Mouse (Mus musculus) neural tube, embryonic 11.5 days (tissue): ENCODE results near the gene Pccb. TPM values are rescaled to one million over a fixed set of nuclear protein-coding genes. Genes with fewer than 3 reads are reported as not detected.

Experiments used
- ATAC-seq: fragments of 200-750 bp; cut with Nextera tagmentation; 2 replicates; pipeline ENCODE4 v1.8.0; 2017; ENCODE audit warnings: moderate number of reproducible peaks, mild to moderate bottlenecking, moderate TSS enrichment, moderate library complexity; ENCODE audit not compliant: insufficient read depth, low FRiP score, low TSS enrichment
- DNase-seq: peaks from one replicate; pipeline ENCODE4 v3.0.0-alpha.2; 2015; ENCODE audit warnings: low spot score
- H3K27ac ChIP-seq: fragments of 300-500 bp; sonication (generic); 2 replicates; pipeline ENCODE4 v1.5.1; 2014; ENCODE audit warnings: low read depth, mild to moderate bottlenecking, low read length
- H3K27me3 ChIP-seq: fragments of 300-500 bp; sonication (generic); 2 replicates; pipeline ENCODE4 v1.6.1; 2014; ENCODE audit warnings: mild to moderate bottlenecking, low read length, mixed read lengths; ENCODE audit not compliant: control insufficient read depth, insufficient read depth
- H3K36me3 ChIP-seq: fragments of 300-500 bp; sonication (generic); 2 replicates; pipeline ENCODE4 v1.6.1; 2014; ENCODE audit warnings: mild to moderate bottlenecking, low read length, moderate library complexity, mixed read lengths; ENCODE audit not compliant: control insufficient read depth, insufficient read depth
- H3K4me1 ChIP-seq: fragments of 300-500 bp; sonication (generic); 2 replicates; pipeline ENCODE4 v1.6.1; 2014; ENCODE audit warnings: low read length, mixed read lengths; ENCODE audit not compliant: control insufficient read depth, insufficient read depth
- H3K4me2 ChIP-seq: fragments of 300-500 bp; sonication (generic); 2 replicates; pipeline ENCODE4 v1.6.1; 2014; ENCODE audit warnings: low read depth, mild to moderate bottlenecking, moderate library complexity
- H3K4me3 ChIP-seq: fragments of 300-500 bp; sonication (generic); 2 replicates; pipeline ENCODE4 v1.5.1; 2014; ENCODE audit warnings: low read depth, low read length
- H3K9ac ChIP-seq: fragments of 300-500 bp; sonication (generic); 2 replicates; pipeline ENCODE4 v1.6.1; 2014; ENCODE audit warnings: mild to moderate bottlenecking, low read length
- H3K9me3 ChIP-seq: fragments of 300-500 bp; sonication (generic); 2 replicates; pipeline ENCODE4 v1.6.1; 2016; ENCODE audit warnings: low read length; ENCODE audit not compliant: control insufficient read depth
- WGBS: fragments of 180-500 bp; shearing (Covaris S2); extraction: QIAGEN DNeasy Blood & Tissue Kit; methylation state at CpG from one replicate; pipeline ENCODE4 v1.1.7; 2014; 5-methylcytosine and 5-hydroxymethylcytosine counted together
- polyA plus RNA-seq: library from polyadenylated mRNA; unstranded; fragments of >200 nt; fragmentation: Nextera tagmentation; extraction: Ambion mirVana; gene quantifications from 2 replicates; pipeline ENCODE4 v1.2.1, GENCODE M21; 2014

The Pccb gene
- 14.1 and 15.0 TPM in 2 replicates for polyA plus RNA-seq

DNA sequence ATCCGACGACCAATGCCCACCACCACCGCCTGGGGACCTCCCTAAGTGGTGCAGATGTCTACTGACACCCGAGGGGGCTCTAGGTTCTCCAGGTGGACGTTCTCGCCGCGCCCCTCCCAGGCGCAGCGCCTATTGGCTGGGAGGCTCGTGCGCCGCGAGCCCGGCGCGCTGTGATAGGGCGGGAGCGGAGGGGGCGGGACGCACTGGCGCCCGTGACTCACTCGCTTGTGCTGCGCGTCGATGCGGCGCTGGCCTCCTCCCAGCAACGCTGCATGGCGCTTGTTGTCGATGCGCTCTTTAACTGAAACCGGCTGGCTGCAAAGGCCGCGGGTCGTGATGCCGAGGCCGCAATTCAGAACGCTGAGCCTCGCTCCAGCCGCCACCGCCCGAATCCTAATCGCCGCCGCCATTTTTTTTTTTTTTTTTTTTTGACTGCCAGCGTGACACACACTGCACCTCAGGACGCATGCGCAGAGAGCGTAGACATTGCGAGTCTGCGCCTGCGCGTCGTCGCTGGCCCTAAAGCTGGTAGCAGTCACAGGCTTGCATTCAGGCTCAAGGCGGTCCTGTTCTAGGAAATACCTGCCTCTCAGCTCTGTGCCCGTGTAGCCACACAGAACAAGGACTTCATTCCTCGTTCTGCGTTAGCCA, at the start of gene Pccb:
TSS of gene Pccb (minus strand) at position 451 of the 651 bp plus-strand sequence.
- H3K4me2 ChIP-seq: peak within 1 kb of the TSS; percentile 54
- H3K27me3 ChIP-seq: no peaks in the 10 kb centered on the region
- ATAC-seq (peak; percentile 99), DNase-seq (peak; percentile 98)
- H3K9ac ChIP-seq: peak within 1 kb of the TSS; percentile 71
- H3K4me3 ChIP-seq: peak within 1 kb of the TSS; percentile 55
- WGBS: under 1% methylated on average over 61 of the region's 61 CpGs
- H3K36me3 ChIP-seq: no peaks in the 10 kb centered on the region
- H3K9me3 ChIP-seq: no peaks in the 10 kb centered on the region
- H3K4me1 ChIP-seq: no peaks in the 10 kb centered on the region
- H3K27ac ChIP-seq: peak within 1 kb of the TSS; percentile 89

- H3K4me3 ChIP-seq: no peak overlapping the region
- DNase-seq (no peak), ATAC-seq (no peak)
- H3K9ac ChIP-seq: no peak overlapping the region
- 96% methylated on average over 3 of the region's 3 CpGs for WGBS
- H3K9me3 ChIP-seq: no peaks in the 10 kb centered on the region
- H3K27ac ChIP-seq: no peak overlapping the region
- peaks cover 4% of the 10 kb centered on the region for H3K4me1 ChIP-seq
- no peak overlapping the region for H3K4me2 ChIP-seq
- H3K27me3 ChIP-seq: no peaks in the 10 kb centered on the region
- no peaks in the 10 kb centered on the region for H3K36me3 ChIP-seq
These were observed 49.0 kb upstream of the Pccb start for GRCm38 (mm10) chr9:101083728-101084127.

DNA sequence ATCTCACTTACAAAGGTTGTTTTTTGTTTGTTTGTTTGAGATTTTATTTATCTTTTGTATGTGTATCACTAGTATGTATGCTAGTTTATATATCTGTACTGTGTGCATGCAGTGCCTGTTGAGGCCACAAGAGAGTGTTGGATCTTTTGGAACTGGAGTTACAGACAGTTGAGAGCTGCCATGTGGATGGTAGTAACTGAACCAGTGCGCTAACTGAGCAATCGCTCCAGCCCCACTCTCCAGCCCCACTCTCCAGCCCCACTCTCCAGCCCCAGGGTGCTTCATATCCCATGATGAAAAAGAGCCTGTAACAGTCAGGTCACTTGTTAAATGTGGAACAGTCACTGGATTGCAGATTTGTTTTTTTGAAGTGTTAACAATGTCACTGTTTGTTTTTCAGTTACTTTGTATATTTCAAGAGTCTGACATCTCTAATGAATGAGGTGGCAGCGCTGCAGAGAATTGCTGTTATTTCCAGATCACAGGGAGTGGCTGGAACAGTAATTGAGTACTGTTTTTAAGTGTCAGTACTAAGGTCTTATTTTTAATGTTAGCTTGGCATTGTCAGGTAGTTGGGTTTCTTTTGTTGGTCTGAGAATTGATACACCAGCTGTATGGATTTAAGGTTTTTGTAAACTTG, 45.5 kb upstream of the Pccb start:
- DNase-seq (no peak), ATAC-seq (no peak)
- Histone ChIP-seq H3K9me3 (no peaks in the 10 kb centered on the region), H3K4me1 (peaks cover 17% of the 10 kb centered on the region), H3K9ac (no peak overlapping the region), H3K27ac (no peak overlapping the region), H3K4me2 (no peak overlapping the region), H3K27me3 (no peaks in the 10 kb centered on the region), H3K4me3 (no peak overlapping the region), H3K36me3 (no peaks in the 10 kb centered on the region)
- 88% methylated on average over 3 of the region's 3 CpGs for WGBS

GRCm38 (mm10) chr9:101078579-101078978, 43.9 kb upstream of the Pccb start:
- peaks cover 17% of the 10 kb centered on the region for H3K4me1 ChIP-seq
- no peaks in the 10 kb centered on the region for H3K9me3 ChIP-seq
- H3K27me3 ChIP-seq: no peaks in the 10 kb centered on the region
- H3K4me3 ChIP-seq: peak overlapping the region; percentile 23; the same call in 1 of the 2 replicates
- WGBS: 75% methylated on average over 4 of the region's 4 CpGs
- ATAC-seq (no peak), DNase-seq (no peak)
- no peaks in the 10 kb centered on the region for H3K36me3 ChIP-seq
- H3K4me2 ChIP-seq: peak overlapping the region; percentile 32
- no peak overlapping the region; the same call in 1 of the 2 replicates for H3K9ac ChIP-seq
- H3K27ac ChIP-seq: no peak overlapping the region

DNA sequence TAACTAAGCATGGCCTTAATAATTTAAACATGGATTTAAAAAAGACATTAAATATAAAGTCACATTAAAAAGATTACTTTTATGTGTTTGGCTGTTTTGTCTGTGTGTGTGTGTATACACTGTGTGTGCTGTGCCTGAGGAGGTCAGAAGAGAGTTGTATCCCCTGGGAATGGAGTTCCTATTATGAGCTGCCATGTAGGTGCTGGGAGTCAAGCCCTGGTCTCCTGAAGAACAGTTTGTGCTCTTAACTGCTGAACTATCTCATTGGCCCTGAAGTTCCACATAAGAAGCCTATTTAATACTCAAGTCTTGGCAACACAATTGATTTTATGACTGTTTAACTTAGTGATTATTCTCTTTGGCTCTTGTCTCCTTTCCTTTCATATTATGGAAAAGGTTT, 42.8 kb upstream of the Pccb start:
- ATAC-seq (no peak), DNase-seq (no peak)
- Histone ChIP-seq H3K27me3 (no peaks in the 10 kb centered on the region), H3K4me2 (peak overlapping the region; percentile 87), H3K36me3 (no peaks in the 10 kb centered on the region), H3K27ac (no peak overlapping the region), H3K9ac (no peak overlapping the region; the same call in 1 of the 2 replicates), H3K9me3 (no peaks in the 10 kb centered on the region), H3K4me3 (peak overlapping the region; percentile 97), H3K4me1 (peaks cover 17% of the 10 kb centered on the region)

DNA sequence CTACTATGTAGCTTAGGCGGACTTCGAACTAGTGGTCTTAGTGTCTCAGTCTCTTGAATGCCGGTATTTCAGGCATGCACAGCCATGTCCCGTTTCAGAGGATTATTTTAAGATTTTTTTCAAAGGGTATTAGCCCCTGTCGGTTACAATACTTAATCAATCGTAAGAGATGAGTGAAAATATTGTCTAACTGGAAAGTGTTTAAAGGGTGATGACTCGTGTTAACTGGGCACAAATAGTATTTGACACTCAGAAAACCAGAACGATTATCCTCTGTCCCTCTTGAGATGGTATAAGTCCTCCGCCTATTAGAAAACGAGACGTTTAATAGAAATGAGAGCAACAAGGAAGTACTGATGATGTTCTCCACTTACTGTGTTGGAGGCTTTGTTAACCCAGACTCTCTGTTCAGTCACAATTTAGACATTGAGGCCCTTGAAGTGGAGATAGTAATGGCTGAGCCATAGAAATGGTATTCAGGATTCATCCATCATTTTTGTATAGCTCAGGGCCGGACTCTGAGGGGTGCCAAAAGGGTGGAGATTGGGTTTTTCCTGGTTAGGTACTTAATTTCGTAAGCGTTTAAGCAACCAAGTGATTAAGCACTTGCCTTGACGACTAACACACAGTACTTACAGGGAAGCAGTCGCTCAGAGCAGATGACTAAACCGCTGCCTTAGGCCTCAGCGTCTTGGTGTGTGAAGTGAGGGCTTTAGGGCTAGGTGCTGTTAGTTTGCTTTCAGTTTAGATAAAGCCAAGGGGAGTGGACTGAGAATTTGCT, 41.6 kb upstream of the Pccb start:
- Histone ChIP-seq H3K9ac (peak overlapping the region; percentile 97), H3K36me3 (no peaks in the 10 kb centered on the region), H3K4me2 (peak overlapping the region; percentile 87), H3K27me3 (no peaks in the 10 kb centered on the region), H3K4me3 (peak overlapping the region; percentile 97), H3K9me3 (no peaks in the 10 kb centered on the region), H3K27ac (no peak overlapping the region), H3K4me1 (peaks cover 17% of the 10 kb centered on the region)
- WGBS: 1% methylated on average over 18 of the region's 18 CpGs
- DNase-seq: peak; percentile 15
- ATAC-seq: no peak

DNA sequence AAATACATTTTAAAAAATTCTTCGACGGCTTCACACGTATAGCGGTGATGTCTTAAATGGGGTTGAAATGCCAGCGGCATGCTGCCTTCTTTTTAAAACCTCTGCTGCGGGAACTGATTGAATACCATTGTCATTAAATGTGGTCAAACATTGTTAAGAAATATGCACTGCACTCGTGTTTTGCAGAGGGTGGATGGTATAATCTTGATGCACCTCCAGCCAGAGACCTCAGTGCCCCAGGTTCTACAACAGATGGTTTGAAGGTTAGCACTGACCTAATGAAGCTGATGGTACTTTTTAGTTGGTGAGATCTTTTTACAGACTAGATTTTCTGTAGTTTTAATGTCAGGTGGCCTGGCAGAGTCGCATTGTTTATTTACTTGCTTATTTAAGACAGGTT, 41.0 kb upstream of the Pccb start:
- Histone ChIP-seq H3K9me3 (no peaks in the 10 kb centered on the region), H3K4me1 (peaks cover 17% of the 10 kb centered on the region), H3K36me3 (no peaks in the 10 kb centered on the region), H3K4me2 (peak overlapping the region; percentile 87), H3K4me3 (peak overlapping the region; percentile 97), H3K9ac (peak overlapping the region; percentile 97), H3K27me3 (no peaks in the 10 kb centered on the region), H3K27ac (no peak overlapping the region)
- ATAC-seq (no peak), DNase-seq (no peak)
- under 1% methylated on average over 8 of the region's 8 CpGs for WGBS

DNA sequence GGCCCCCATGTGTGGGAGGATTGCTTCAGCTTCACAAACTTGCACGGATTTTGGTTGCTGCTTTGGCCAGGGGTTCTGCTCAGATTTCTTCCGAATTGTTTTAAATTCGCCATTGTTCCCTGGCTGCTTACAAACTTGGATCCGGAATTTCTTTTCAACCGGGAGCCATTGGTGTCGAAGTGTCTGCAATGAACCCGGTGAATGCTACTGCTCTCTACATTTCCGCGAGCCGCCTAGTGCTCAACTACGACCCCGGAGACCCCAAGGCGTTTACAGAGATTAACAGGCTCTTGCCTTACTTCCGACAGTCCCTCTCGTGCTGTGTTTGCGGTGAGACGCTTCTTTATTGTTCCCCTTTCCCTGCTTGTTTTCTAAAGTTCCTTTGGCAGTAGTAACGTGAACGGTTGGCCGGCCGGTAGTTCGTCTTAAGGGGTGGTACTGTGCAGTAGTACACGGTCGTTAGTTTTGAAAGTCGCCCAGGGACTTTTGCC, 40.4 kb upstream of the Pccb start:
- Histone ChIP-seq H3K9me3 (no peaks in the 10 kb centered on the region), H3K27me3 (no peaks in the 10 kb centered on the region), H3K27ac (peak overlapping the region; percentile 97), H3K4me1 (peaks cover 17% of the 10 kb centered on the region), H3K36me3 (no peaks in the 10 kb centered on the region), H3K4me2 (peak overlapping the region; percentile 87), H3K4me3 (peak overlapping the region; percentile 97), H3K9ac (peak overlapping the region; percentile 97)
- peak; percentile 48 for DNase-seq
- ATAC-seq: no peak
- WGBS: under 1% methylated on average over 25 of the region's 25 CpGs
